Mouse (Mus musculus) small intestine, adult 2 months (tissue): ENCODE measurements around the gene Bcl2.

Experiments
- CTCF ChIP-seq: fragments of 200-500 bp; IDR thresholded peaks from 2 replicates; pipeline ENCODE4 v1.5.1; 2012; ENCODE audit warnings: low read depth, mild to moderate bottlenecking, control low read depth, inconsistent platforms, low read length, moderate library complexity, mixed read lengths; ENCODE audit not compliant: insufficient replicate concordance, insufficient read length; ENCODE audit errors: extremely low read depth
- POLR2A ChIP-seq: fragments of 200-500 bp; IDR thresholded peaks from 2 replicates; pipeline ENCODE4 v1.6.1; 2012; ENCODE audit warnings: low read depth, mild to moderate bottlenecking, control low read depth, inconsistent platforms, low read length, moderate library complexity

GRCm38 (mm10) chr1:106566120-106567086, 147.7 kb downstream of the Bcl2 start:
- no peak for TF ChIP-seq CTCF
- TF ChIP-seq POLR2A, result no peak
